Mouse (Mus musculus): ENCODE results near the gene Efcab6. TPM values are rescaled to one million over a fixed set of nuclear protein-coding genes. Genes with fewer than 3 reads are reported as not detected.

Gene Efcab6
- polyA plus RNA-seq, 1 experiment from 2014 or later: 0.57 TPM

DNA sequence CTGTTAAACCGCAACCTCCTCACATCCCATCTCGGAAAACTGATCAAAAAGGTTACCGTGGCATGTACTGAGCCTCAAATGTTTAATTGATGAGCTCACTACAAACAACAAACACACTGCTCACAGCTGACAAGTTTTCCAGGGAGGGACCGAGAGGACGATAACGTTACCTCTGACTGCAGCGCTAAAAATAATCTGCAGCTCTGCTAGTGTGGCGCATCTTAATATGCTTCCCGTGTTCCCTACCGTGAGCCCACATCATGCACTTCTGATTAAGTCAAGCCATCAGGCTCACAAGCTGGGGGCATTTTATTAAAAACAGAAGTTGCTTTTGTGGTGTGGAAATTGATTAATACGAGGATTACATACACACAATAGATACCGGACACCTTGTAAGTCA lies 97.4 kb downstream of the Efcab6 start:
- Histone ChIP-seq H3K4me3 (replicated peaks) (no peak overlapping the region), H3K27me3 (0 out of 2 replicates have a peak, but pooled peaks cover 6% of the 10 kb centered on the region), H3K4me2 (replicated peaks) (0 out of 2 replicates have a peak overlapping the region, but pooled peaks have one; percentile 9), H3K9ac (replicated peaks) (no peak overlapping the region), H3K36me3 (no peaks in the 10 kb centered on the region), H3K9me3 (no peaks in the 10 kb centered on the region), H3K27ac (no peak overlapping the region), H3K4me1 (replicated peaks) (peaks cover 11% of the 10 kb centered on the region)
- ATAC-seq: no peak
- 51% methylated on average over 12 of the region's 12 CpGs for WGBS

DNA sequence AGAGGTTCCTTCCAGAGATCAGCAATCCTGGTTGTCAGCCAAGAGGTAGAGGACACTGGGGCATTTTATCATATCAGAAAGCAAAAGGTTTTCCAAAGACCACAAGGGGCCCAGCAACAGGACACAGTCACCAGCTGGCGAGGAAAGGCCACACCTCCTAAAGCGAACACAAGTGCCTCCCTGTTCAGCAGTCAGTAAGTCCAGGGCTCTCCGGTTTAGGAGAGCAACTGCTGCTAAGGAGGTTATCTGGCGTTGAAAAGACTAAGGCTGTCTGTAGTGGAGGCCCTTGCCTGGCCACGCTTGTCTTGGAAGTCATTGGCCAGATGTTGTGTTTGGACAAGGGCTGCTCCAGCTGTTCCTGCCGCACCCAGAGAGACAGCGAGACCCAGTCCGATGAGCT lies 100.1 kb downstream of the Efcab6 start:
- no peak overlapping the region for H3K4me3 ChIP-seq (replicated peaks)
- no peaks in the 10 kb centered on the region for H3K9me3 ChIP-seq
- H3K27ac ChIP-seq: no peak overlapping the region
- 0 out of 2 replicates have a peak, but pooled peaks cover under 1% of the 10 kb centered on the region for H3K27me3 ChIP-seq
- no peaks in the 10 kb centered on the region for H3K36me3 ChIP-seq
- peaks cover 14% of the 10 kb centered on the region for H3K4me1 ChIP-seq (replicated peaks)
- 75% methylated on average over 8 of the region's 8 CpGs for WGBS
- no peak for ATAC-seq
- H3K9ac ChIP-seq (replicated peaks): no peak overlapping the region
- no peak overlapping the region for H3K4me2 ChIP-seq (replicated peaks)

- WGBS: 76% methylated on average over 3 of the region's 3 CpGs
- no peak overlapping the region for H3K27ac ChIP-seq
Observed at GRCm38 (mm10) chr15:83958376-83958775, 106.8 kb downstream of the Efcab6 start.

GRCm38 (mm10) chr15:83956996-83957395 lies 108.2 kb downstream of the Efcab6 start:
- Histone ChIP-seq H3K27me3 (no peaks in the 10 kb centered on the region), H3K36me3 (no peaks in the 10 kb centered on the region), H3K9me3 (no peaks in the 10 kb centered on the region), H3K9ac (replicated peaks) (no peak overlapping the region), H3K4me3 (replicated peaks) (no peak overlapping the region), H3K4me1 (replicated peaks) (no peaks in the 10 kb centered on the region), H3K4me2 (replicated peaks) (no peak overlapping the region), H3K27ac (no peak overlapping the region)
- WGBS: 94% methylated on average over 7 of the region's 7 CpGs
- ATAC-seq: no peak

More at GRCm38 (mm10) chr15:83958376-83958775, 106.8 kb downstream of the Efcab6 start:
- Histone ChIP-seq H3K4me3 (replicated peaks) (no peak overlapping the region), H3K4me1 (replicated peaks) (peaks cover 4% of the 10 kb centered on the region), H3K4me2 (replicated peaks) (no peak overlapping the region), H3K27me3 (no peaks in the 10 kb centered on the region), H3K9ac (replicated peaks) (no peak overlapping the region), H3K36me3 (no peaks in the 10 kb centered on the region), H3K9me3 (no peaks in the 10 kb centered on the region)
- no peak for ATAC-seq

DNA sequence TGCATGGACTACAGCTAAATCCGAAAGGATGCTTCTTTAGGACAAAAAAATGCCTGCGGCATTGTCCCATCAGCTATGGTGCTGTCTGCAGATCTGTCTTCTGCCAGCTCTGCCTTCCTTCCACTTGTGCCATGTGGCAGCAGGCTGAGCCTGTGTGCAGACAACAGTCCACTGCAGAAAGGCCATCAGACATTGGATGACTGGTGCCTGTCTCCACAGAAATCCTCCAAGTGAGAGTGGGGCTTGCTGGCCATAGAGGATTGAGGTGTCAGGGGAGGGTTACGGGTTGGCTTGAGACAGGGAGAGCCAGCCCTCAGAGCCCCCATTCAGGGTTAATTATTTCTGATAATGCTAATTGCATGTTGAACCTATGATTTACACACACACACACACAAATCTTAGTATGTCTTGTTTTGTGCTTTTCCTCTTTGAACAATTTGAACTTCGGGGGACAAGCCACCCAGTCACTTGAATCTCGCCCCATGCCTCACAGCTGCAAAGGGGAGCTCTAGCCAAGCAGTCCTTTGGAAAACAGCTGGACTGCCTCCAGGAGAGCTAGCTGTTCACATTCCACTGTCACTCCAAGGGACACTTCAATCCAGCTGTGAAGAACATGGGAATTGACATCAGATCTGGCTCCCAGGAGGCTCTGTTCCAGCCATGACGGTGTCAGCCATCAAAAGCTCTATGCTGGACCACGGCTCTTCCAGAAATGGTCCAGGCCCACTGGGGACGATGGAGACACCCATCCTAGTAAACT lies 109.1 kb downstream of the Efcab6 start:
- Histone ChIP-seq H3K4me1 (replicated peaks) (no peaks in the 10 kb centered on the region), H3K9me3 (no peaks in the 10 kb centered on the region), H3K27ac (no peak overlapping the region), H3K4me3 (replicated peaks) (no peak overlapping the region), H3K27me3 (no peaks in the 10 kb centered on the region), H3K4me2 (replicated peaks) (no peak overlapping the region), H3K9ac (replicated peaks) (no peak overlapping the region), H3K36me3 (no peaks in the 10 kb centered on the region)
- no peak for ATAC-seq
- WGBS: 84% methylated on average over 8 of the region's 8 CpGs

DNA sequence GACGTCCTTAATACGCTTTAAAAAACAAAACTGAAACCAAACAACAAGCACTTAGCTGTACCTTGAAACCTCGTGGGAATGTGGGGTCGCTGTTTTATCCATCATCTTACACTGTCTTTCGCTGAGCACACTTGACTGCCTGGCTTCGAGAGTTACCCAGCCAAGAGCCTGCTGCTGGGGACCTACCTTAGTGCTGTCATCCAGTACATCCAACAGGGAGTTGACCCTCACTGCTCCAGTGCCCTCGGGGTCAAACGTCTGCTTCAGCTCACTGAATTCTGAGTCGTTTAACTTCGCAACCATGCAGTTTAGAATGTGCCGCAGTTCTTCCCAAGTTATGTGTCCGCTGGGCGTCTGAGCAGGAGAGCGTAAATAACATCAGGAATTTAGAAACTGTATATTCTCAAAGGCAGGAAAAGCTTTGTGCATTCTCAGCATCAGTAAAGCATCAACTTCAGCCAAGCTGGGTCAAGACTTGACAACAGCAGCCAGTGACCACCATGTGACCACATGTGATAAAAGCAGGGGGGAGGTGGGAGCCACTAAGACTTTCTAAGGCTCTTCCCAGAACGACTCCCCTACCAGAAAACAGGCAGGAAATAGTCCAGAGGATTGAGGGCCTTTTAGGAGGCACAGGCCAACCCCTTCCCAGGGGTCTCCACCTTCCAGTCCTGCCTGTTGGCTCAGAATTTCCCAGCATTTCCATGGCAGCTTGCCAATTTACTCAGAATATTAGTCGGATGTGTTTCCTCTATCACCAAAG lies 115.3 kb downstream of the Efcab6 start:
- H3K36me3 ChIP-seq: no peaks in the 10 kb centered on the region
- no peaks in the 10 kb centered on the region for H3K27me3 ChIP-seq
- 57% methylated on average over 16 of the region's 16 CpGs for WGBS
- no peak overlapping the region for H3K9ac ChIP-seq (replicated peaks)
- no peak overlapping the region for H3K4me2 ChIP-seq (replicated peaks)
- H3K4me1 ChIP-seq (replicated peaks): 0 out of 2 replicates have a peak, but pooled peaks cover 3% of the 10 kb centered on the region
- no peak overlapping the region for H3K27ac ChIP-seq
- no peaks in the 10 kb centered on the region for H3K9me3 ChIP-seq
- ATAC-seq: no peak
- H3K4me3 ChIP-seq (replicated peaks): no peak overlapping the region

GRCm38 (mm10) chr15:83939703-83940102 lies 125.5 kb downstream of the Efcab6 start:
- peaks cover 7% of the 10 kb centered on the region for H3K4me1 ChIP-seq (replicated peaks)
- no peak overlapping the region for H3K4me3 ChIP-seq (replicated peaks)
- WGBS: 63% methylated on average over 5 of the region's 5 CpGs
- H3K9ac ChIP-seq (replicated peaks): no peak overlapping the region
- no peak overlapping the region for H3K4me2 ChIP-seq (replicated peaks)
- no peaks in the 10 kb centered on the region for H3K9me3 ChIP-seq
- no peak for ATAC-seq
- H3K36me3 ChIP-seq: no peaks in the 10 kb centered on the region
- H3K27me3 ChIP-seq: no peaks in the 10 kb centered on the region
- no peak overlapping the region for H3K27ac ChIP-seq

GRCm38 (mm10) chr15:83938466-83938865 lies 126.7 kb downstream of the Efcab6 start:
- H3K36me3 ChIP-seq: no peaks in the 10 kb centered on the region
- ATAC-seq: no peak
- peak overlapping the region; percentile 5; the same call in 1 of the 2 replicates for H3K27ac ChIP-seq
- no peak overlapping the region for H3K4me3 ChIP-seq (replicated peaks)
- H3K4me2 ChIP-seq (replicated peaks): no peak overlapping the region
- H3K9ac ChIP-seq (replicated peaks): no peak overlapping the region
- H3K4me1 ChIP-seq (replicated peaks): peaks cover 7% of the 10 kb centered on the region
- 62% methylated on average over 2 of the region's 2 CpGs for WGBS
- no peaks in the 10 kb centered on the region for H3K9me3 ChIP-seq
- no peaks in the 10 kb centered on the region for H3K27me3 ChIP-seq

DNA sequence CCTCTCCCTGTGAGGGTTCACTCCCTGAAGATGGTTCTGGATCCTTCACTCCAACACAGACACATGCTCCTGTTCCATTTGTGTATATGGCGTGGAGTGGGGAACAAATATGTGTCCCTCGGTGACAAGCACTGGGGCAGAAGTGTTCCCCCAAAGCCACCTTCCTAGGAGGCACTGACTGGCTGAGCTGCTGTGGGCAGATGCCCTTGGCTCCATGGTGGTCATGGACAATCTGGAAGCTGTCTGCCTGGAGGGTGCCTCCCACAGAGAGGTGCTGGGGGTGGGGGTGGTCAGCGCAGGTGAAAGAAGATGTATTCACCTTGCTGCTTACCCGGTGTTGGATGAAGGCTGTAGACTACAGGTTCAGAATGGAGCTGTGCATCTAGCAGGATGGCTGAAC lies 128.7 kb downstream of the Efcab6 start:
- no peak for ATAC-seq
- no peak overlapping the region for H3K9ac ChIP-seq (replicated peaks)
- no peaks in the 10 kb centered on the region for H3K36me3 ChIP-seq
- H3K9me3 ChIP-seq: no peaks in the 10 kb centered on the region
- 91% methylated on average over 4 of the region's 4 CpGs for WGBS
- no peak overlapping the region for H3K27ac ChIP-seq
- H3K4me2 ChIP-seq (replicated peaks): no peak overlapping the region
- no peaks in the 10 kb centered on the region for H3K27me3 ChIP-seq
- H3K4me3 ChIP-seq (replicated peaks): no peak overlapping the region
- peaks cover 7% of the 10 kb centered on the region for H3K4me1 ChIP-seq (replicated peaks)

DNA sequence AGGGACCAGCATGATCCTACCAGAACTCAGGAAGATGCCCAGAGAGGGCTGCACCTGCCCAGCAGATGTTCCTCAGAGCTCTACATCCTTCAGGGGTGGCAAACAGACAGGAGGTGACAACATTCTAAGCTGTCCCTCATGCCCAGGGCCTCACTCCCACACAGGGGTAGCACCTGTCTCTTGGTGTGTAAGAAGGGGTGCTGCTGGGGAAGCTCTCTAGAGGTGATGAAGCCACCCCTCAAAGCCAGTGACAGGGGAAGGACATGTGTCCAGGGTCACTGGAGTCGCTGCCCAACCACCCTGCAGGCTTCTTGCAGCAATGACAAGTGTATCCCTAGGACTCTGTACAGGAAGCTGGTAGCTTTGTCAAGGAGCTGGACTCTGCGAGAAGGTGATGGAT lies 130.4 kb downstream of the Efcab6 start:
- H3K4me2 ChIP-seq (replicated peaks): no peak overlapping the region
- H3K4me1 ChIP-seq (replicated peaks): peaks cover 7% of the 10 kb centered on the region
- H3K4me3 ChIP-seq (replicated peaks): no peak overlapping the region
- H3K27me3 ChIP-seq: no peaks in the 10 kb centered on the region
- WGBS: 81% methylated on average over 2 of the region's 2 CpGs
- ATAC-seq: no peak
- no peak overlapping the region for H3K27ac ChIP-seq
- no peak overlapping the region for H3K9ac ChIP-seq (replicated peaks)
- H3K9me3 ChIP-seq: no peaks in the 10 kb centered on the region
- H3K36me3 ChIP-seq: no peaks in the 10 kb centered on the region

DNA sequence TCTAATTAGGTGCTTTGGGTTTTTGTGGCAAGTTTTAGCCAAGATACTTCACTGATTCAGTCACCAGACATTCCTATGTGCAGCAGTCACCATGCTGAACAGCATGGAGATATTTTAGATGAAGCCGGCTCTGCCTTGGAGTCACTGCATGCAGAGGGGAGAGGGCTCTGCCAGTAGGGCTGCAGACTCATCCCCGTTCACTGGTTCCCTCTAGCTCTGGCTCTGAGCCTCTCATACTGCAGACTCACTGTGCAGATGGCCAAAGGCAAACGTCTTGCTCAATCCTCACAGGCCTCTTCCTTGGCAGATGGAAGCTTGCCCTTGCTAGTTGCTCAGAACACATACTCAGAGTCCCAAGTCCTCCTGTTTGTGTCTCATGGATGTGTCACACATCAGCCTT lies 139.8 kb downstream of the Efcab6 start:
- 60% methylated on average over 3 of the region's 3 CpGs for whole genome bisulfite sequencing
- Histone ChIP-seq H3K27me3 (no peaks in the 10 kb centered on the region), H3K9me3 (no peaks in the 10 kb centered on the region), H3K4me1 (replicated peaks) (no peaks in the 10 kb centered on the region), H3K4me3 (replicated peaks) (no peak overlapping the region), H3K27ac (no peak overlapping the region), H3K36me3 (no peaks in the 10 kb centered on the region), H3K9ac (replicated peaks) (no peak overlapping the region), H3K4me2 (replicated peaks) (no peak overlapping the region)
- no peak for ATAC-seq

DNA sequence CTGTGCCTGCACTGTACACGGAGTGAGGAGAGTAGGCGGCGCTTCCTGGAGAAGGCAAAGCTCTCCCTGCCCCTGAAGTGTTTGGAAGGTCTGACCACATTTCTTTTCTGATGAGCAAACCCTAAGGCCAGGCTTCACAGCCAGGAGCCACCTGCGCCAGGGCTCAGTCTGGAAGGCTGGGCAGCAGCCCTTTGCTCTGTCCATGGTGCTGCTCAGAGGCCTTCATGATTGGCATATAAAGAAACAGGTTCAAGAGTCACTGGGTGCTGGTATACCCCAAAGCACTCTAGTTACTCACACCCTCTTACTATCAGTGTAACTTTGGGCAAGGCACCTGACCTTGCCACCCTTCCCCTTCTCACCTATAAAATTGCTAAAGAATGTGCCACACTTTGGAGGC lies 140.5 kb downstream of the Efcab6 start:
- 20% methylated on average over 4 of the region's 4 CpGs for WGBS
- Histone ChIP-seq H3K27ac (no peak overlapping the region), H3K9me3 (no peaks in the 10 kb centered on the region), H3K27me3 (no peaks in the 10 kb centered on the region), H3K9ac (replicated peaks) (no peak overlapping the region), H3K36me3 (no peaks in the 10 kb centered on the region), H3K4me3 (replicated peaks) (no peak overlapping the region), H3K4me1 (replicated peaks) (no peaks in the 10 kb centered on the region), H3K4me2 (replicated peaks) (no peak overlapping the region)
- no peak for ATAC-seq
